Mouse (Mus musculus): Measurements from ENCODE around the gene Pqlc3.

DNA sequence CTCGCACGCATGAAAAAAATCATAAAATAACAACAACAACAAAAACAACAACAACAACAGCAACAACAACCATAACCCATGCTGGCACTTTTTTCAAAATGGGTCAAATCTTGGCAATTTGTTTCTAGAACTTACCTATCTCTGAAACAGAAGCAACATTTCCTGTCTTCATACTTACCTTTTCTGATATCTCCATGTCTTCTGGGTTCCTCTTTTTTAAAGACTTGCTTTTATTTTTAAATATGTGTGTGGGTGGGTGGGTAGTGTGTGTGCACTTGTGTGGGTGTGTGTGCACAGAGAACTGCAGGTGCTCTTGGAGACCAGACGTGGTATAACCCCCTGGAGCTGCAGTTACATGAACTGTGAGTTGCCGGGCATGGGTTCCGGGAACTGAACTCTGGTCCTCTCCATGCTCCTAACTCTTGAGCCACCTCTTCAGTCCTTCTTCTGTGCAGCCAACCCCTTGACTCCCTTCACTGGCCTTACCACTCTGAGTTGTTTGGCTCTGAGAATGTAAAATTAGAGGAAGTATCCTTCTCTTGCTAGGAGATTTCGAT lies 24.4 kb upstream of the Pqlc3 start:
- TF ChIP-seq CTCF (IDR thresholded peaks at IDR 0.05; ENCODE audit: low read depth, low read length) (no peak), EP300 (IDR thresholded peaks at IDR 0.05; ENCODE audit: insufficient read depth, low read depth, low read length) (no peak), POLR2A (IDR thresholded peaks at IDR 0.05; ENCODE audit: insufficient read depth, low read length) (no peak)
